Mouse (Mus musculus): ENCODE measurements around the gene Olfr1179.
"Not testable (repeated sequence)": the region's sequence is repeated elsewhere in the genome, so short reads cannot be mapped to it uniquely, and the experiment has no call there.

The Olfr1179 gene

GRCm38 (mm10) chr2:88406353-88406752 lies at the start of gene Olfr1179:
Olfr1179 (minus strand) TSS chr2:88406453.
- DNase-seq (ENCODE audit: low spot score in 2 of 2): no peak

DNA sequence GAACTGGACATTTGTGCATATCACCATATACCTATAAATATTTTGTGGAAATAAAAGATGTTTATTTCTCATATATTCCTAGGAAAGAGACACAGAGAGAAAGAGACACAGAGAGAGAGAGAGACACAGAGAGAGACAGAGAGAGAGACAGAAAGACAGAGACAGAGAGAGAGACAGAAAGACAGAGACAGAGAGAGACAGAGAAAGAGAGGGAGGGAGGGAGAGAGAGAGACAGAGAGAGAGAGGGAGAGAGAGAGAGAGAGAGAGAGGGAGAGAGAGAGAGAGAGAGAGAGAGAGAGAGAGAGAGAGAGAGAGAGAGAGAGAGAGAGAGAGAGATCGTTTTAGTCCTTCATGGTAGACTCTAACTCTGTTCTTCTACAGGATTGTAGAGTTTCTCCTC lies 48.3 kb upstream of the Olfr1179 start, which contains the start of gene Olfr1183:
Gene Olfr1183, plus strand, starts transcription at position 301 of the 400 bp plus-strand sequence.
- not testable (repeated sequence) for DNase-seq (ENCODE audit: low spot score in 2 of 2)

DNA sequence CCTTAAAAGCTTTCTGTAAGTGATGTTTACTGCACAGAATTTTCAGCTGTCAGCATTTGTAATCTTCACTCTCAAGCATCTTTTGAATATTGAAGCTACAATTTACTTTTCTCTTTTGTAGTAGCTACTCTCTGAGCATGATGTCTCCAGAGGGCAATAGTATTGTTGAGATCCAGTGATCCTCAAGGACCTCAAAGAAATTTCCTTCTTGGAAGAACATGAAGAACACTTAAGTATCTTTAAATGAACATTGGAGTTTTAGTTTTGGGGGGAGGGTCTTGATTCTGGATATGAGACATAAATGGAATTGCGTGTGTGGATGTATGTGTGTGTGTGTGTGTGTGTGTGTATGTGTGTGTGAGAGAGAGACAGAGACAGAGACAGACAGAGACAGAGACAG lies 42.8 kb upstream of the Olfr1179 start, which contains the start of gene Gm13757:
Gene Gm13757, minus strand, starts transcription at position 101 of the 400 bp plus-strand sequence.
- no peak for DNase-seq (ENCODE audit: low spot score in 2 of 2)

GRCm38 (mm10) chr2:88426071-88426470 lies 19.8 kb upstream of the Olfr1179 start, which contains the start of gene Olfr1181:
Olfr1181 (minus strand) TSS chr2:88426171.
- no peak for DNase-seq (ENCODE audit: low spot score in 2 of 2)

DNA sequence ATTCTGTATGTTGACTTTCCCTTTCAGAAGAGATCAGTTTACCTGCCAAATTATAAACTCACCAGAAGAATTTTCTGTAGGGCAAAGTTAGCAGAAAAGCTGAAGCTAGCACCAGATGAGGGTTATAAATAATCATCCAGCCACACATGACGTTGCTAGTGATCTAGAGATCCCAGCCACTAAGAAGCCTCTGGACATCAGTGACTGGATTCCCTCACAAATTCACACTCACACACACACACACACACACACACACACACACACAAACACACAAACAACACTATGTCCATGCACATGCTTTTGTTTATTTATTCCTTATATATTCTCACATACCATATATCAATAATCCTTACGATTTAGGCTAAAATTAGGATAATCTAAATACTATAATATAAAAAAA lies 12.8 kb upstream of the Olfr1179 start, which contains the start of gene Olfr1180:
Gene Olfr1180, minus strand, starts transcription at position 101 of the 400 bp plus-strand sequence.
- DNase-seq (ENCODE audit: low spot score in 2 of 2): no peak

DNA sequence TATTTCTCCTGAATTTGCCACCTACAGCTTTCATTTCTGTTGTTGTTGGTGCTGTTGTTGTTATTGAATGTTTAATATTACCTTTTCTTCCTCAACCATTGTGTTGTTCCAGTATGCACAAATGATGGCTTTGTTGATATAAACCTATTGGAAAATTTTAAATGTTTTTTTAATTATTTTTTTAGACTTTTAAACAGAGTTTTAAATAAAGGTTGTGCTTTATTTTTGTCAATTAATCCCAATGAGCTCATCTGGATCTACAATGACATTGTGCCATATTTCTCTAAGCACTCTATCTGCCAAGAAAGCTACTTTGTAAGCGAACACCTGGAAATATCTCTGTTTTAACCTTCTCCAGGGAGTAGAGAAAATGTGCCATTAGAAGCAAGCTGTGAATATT lies 19.5 kb downstream of the Olfr1179 start, which contains the start of gene Olfr1178:
Gene Olfr1178, plus strand, starts transcription at position 301 of the 400 bp plus-strand sequence.
- DNase-seq (ENCODE audit: low spot score in 2 of 2): no peak

DNA sequence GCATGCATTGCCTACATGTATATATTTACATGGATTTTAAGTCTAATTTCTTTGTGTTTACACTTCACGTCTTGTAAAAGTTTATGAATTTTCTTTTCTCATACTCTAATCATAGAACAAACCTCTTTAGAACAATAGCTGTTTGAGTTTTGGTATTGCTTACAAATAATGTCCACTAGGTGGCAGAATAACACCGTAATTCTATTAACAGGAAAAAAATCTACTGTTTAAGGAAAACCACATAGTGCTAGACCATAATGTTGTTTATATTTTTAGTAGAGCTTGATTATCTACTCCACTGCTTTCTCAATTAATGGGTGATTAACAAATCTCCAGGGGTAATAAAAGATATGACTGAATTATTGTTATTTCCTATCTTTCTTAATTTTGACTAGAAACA lies 49.9 kb downstream of the Olfr1179 start:
- no peak for DNase-seq (ENCODE audit: low spot score in 2 of 2)

Measured in spleen, postnatal 14 days (tissue).